Mouse (Mus musculus): ENCODE data around the gene Lmo1. TPM values are rescaled to one million over a fixed set of nuclear protein-coding genes. Genes with fewer than 3 reads are reported as not detected.

Lmo1 gene
- polyA plus RNA-seq, 1 experiment: 0.89 TPM

- 78% methylated on average over 3 of the region's 3 CpGs for WGBS
- no peak for TF ChIP-seq CTCF (IDR thresholded peaks at IDR 0.05; ENCODE audit: extremely low read depth, insufficient read depth, insufficient read length, insufficient replicate concordance)
- TF ChIP-seq POLR2A (IDR thresholded peaks at IDR 0.05; ENCODE audit: low read depth, low read length): no peak
- H3K27me3 ChIP-seq (ENCODE audit: control insufficient read depth, insufficient read depth, low read length): no peaks in the 10 kb centered on the region
- no peak overlapping the region for H3K4me3 ChIP-seq (ENCODE audit: extremely low read depth, insufficient read depth, insufficient read length)
- no peak for DNase-seq (ENCODE audit: low read depth in 1 of 2, low spot score in 2 of 2)
- H3K27ac ChIP-seq (ENCODE audit: insufficient read depth, low read length): no peak overlapping the region
- H3K4me1 ChIP-seq (ENCODE audit: control insufficient read depth, insufficient read depth, insufficient read length): no peaks in the 10 kb centered on the region
- H3K36me3 ChIP-seq (ENCODE audit: control insufficient read depth, insufficient read depth, low read length): no peaks in the 10 kb centered on the region
These were observed 33.3 kb downstream of the Lmo1 start for GRCm38 (mm10) chr7:109141753-109142152.

- TF ChIP-seq CTCF (IDR thresholded peaks at IDR 0.05; ENCODE audit: extremely low read depth, insufficient read depth, insufficient read length, insufficient replicate concordance) (no peak), POLR2A (IDR thresholded peaks at IDR 0.05; ENCODE audit: low read depth, low read length) (no peak)
- WGBS: 78% methylated on average over 2 of the region's 2 CpGs
- DNase-seq (ENCODE audit: low read depth in 1 of 2, low spot score in 2 of 2): no peak
- no peak overlapping the region for H3K4me3 ChIP-seq (ENCODE audit: extremely low read depth, insufficient read depth, insufficient read length)
- no peak overlapping the region for H3K27ac ChIP-seq (ENCODE audit: insufficient read depth, low read length)
- no peaks in the 10 kb centered on the region for H3K4me1 ChIP-seq (ENCODE audit: control insufficient read depth, insufficient read depth, insufficient read length)
- no peaks in the 10 kb centered on the region for H3K36me3 ChIP-seq (ENCODE audit: control insufficient read depth, insufficient read depth, low read length)
- H3K27me3 ChIP-seq (ENCODE audit: control insufficient read depth, insufficient read depth, low read length): no peaks in the 10 kb centered on the region
These were observed 34.0 kb downstream of the Lmo1 start for GRCm38 (mm10) chr7:109141054-109141453.

- peak; percentile 7 to 59 for DNase-seq (ENCODE audit: low read depth in 1 of 2, low spot score in 2 of 2)
- WGBS: 19% methylated on average over 3 of the region's 3 CpGs
- no peaks in the 10 kb centered on the region for H3K4me1 ChIP-seq (ENCODE audit: control insufficient read depth, insufficient read depth, insufficient read length)
- H3K27ac ChIP-seq (ENCODE audit: insufficient read depth, low read length): no peak overlapping the region
- H3K36me3 ChIP-seq (ENCODE audit: control insufficient read depth, insufficient read depth, low read length): no peaks in the 10 kb centered on the region
- no peaks in the 10 kb centered on the region for H3K27me3 ChIP-seq (ENCODE audit: control insufficient read depth, insufficient read depth, low read length)
- TF ChIP-seq POLR2A (IDR thresholded peaks at IDR 0.05; ENCODE audit: low read depth, low read length) (no peak), CTCF (IDR thresholded peaks at IDR 0.05; ENCODE audit: extremely low read depth, insufficient read depth, insufficient read length, insufficient replicate concordance) (peak; percentile 52; the same call in 1 of the 2 replicates)
- H3K4me3 ChIP-seq (ENCODE audit: extremely low read depth, insufficient read depth, insufficient read length): no peak overlapping the region
These were observed 35.6 kb downstream of the Lmo1 start for GRCm38 (mm10) chr7:109139405-109139804.

- Histone ChIP-seq H3K36me3 (ENCODE audit: control insufficient read depth, insufficient read depth, low read length) (no peaks in the 10 kb centered on the region), H3K4me3 (ENCODE audit: extremely low read depth, insufficient read depth, insufficient read length) (no peak overlapping the region), H3K27ac (ENCODE audit: insufficient read depth, low read length) (no peak overlapping the region), H3K4me1 (ENCODE audit: control insufficient read depth, insufficient read depth, insufficient read length) (no peaks in the 10 kb centered on the region), H3K27me3 (ENCODE audit: control insufficient read depth, insufficient read depth, low read length) (no peaks in the 10 kb centered on the region)
- TF ChIP-seq CTCF (IDR thresholded peaks at IDR 0.05; ENCODE audit: extremely low read depth, insufficient read depth, insufficient read length, insufficient replicate concordance) (no peak), POLR2A (IDR thresholded peaks at IDR 0.05; ENCODE audit: low read depth, low read length) (no peak)
- 94% methylated on average over 8 of the region's 8 CpGs for WGBS
- DNase-seq (ENCODE audit: low read depth in 1 of 2, low spot score in 2 of 2): no peak
These were observed 37.6 kb downstream of the Lmo1 start for GRCm38 (mm10) chr7:109137441-109137840.

GRCm38 (mm10) chr7:109131565-109131964, 43.4 kb downstream of the Lmo1 start:
- DNase-seq (ENCODE audit: low read depth in 1 of 2, low spot score in 2 of 2): no peak
- Histone ChIP-seq H3K27me3 (ENCODE audit: control insufficient read depth, insufficient read depth, low read length) (no peaks in the 10 kb centered on the region), H3K4me1 (ENCODE audit: control insufficient read depth, insufficient read depth, insufficient read length) (no peaks in the 10 kb centered on the region), H3K27ac (ENCODE audit: insufficient read depth, low read length) (no peak overlapping the region), H3K4me3 (ENCODE audit: extremely low read depth, insufficient read depth, insufficient read length) (no peak overlapping the region), H3K36me3 (ENCODE audit: control insufficient read depth, insufficient read depth, low read length) (no peaks in the 10 kb centered on the region)
- no peak for TF ChIP-seq CTCF (IDR thresholded peaks at IDR 0.05; ENCODE audit: extremely low read depth, insufficient read depth, insufficient read length, insufficient replicate concordance)
- TF ChIP-seq POLR2A (IDR thresholded peaks at IDR 0.05; ENCODE audit: low read depth, low read length): no peak
- WGBS: 63% methylated on average over 2 of the region's 2 CpGs

GRCm38 (mm10) chr7:109129946-109130686, 44.9 kb downstream of the Lmo1 start:
- Histone ChIP-seq H3K4me1 (ENCODE audit: control insufficient read depth, insufficient read depth, insufficient read length) (no peaks in the 10 kb centered on the region), H3K27ac (ENCODE audit: insufficient read depth, low read length) (no peak overlapping the region), H3K27me3 (ENCODE audit: control insufficient read depth, insufficient read depth, low read length) (no peaks in the 10 kb centered on the region), H3K36me3 (ENCODE audit: control insufficient read depth, insufficient read depth, low read length) (no peaks in the 10 kb centered on the region), H3K4me3 (ENCODE audit: extremely low read depth, insufficient read depth, insufficient read length) (no peak overlapping the region)
- DNase-seq (ENCODE audit: low read depth in 1 of 2, low spot score in 2 of 2): no peak
- WGBS: 76% methylated on average over 5 of the region's 5 CpGs
- TF ChIP-seq CTCF (IDR thresholded peaks at IDR 0.05; ENCODE audit: extremely low read depth, insufficient read depth, insufficient read length, insufficient replicate concordance) (no peak), POLR2A (IDR thresholded peaks at IDR 0.05; ENCODE audit: low read depth, low read length) (no peak)

- no peaks in the 10 kb centered on the region for H3K36me3 ChIP-seq (ENCODE audit: control insufficient read depth, insufficient read depth, low read length)
- H3K27ac ChIP-seq (ENCODE audit: insufficient read depth, low read length): no peak overlapping the region
- H3K4me3 ChIP-seq (ENCODE audit: extremely low read depth, insufficient read depth, insufficient read length): no peak overlapping the region
- H3K4me1 ChIP-seq (ENCODE audit: control insufficient read depth, insufficient read depth, insufficient read length): no peaks in the 10 kb centered on the region
- no peak for DNase-seq (ENCODE audit: low read depth in 1 of 2, low spot score in 2 of 2)
- TF ChIP-seq POLR2A (IDR thresholded peaks at IDR 0.05; ENCODE audit: low read depth, low read length): no peak
- TF ChIP-seq CTCF (IDR thresholded peaks at IDR 0.05; ENCODE audit: extremely low read depth, insufficient read depth, insufficient read length, insufficient replicate concordance): no peak
- H3K27me3 ChIP-seq (ENCODE audit: control insufficient read depth, insufficient read depth, low read length): no peaks in the 10 kb centered on the region
These were observed 45.6 kb downstream of the Lmo1 start for GRCm38 (mm10) chr7:109129442-109129841.
